Mouse (Mus musculus) CD4-positive, CD25-positive, alpha-beta regulatory T cell (primary cell): ENCODE measurements around the gene Rps21. TPM values are rescaled to one million over a fixed set of nuclear protein-coding genes. Genes with fewer than 3 reads are reported as not detected.

ENCODE experiments used
- polyA plus RNA-seq: library from polyadenylated mRNA; unstranded; fragments of 100-300 nt; shearing (Covaris generic); gene quantifications from one replicate; pipeline ENCODE4 v1.2.1, GENCODE M21; 2017

Rps21 gene
- polyA plus RNA-seq = 535 TPM

GRCm38 (mm10) chr2:180257001-180257521 is at the start of gene Rps21:
Gene Rps21 (plus strand): TSS chr2:180257377.

GRCm38 (mm10) chr2:180225762-180226378 is 31.3 kb upstream of the Rps21 start, which contains the start of gene Lama5:
Gene Lama5 (minus strand): TSS chr2:180225859.

GRCm38 (mm10) chr2:180273394-180274244 is 16.4 kb downstream of the Rps21 start, which contains the start of gene Cables2:
Gene Cables2 (minus strand): TSS chr2:180273496.

GRCm38 (mm10) chr2:180289440-180290108 is 32.4 kb downstream of the Rps21 start, which contains the start of gene Rbbp8nl:
Gene Rbbp8nl (minus strand): TSS chr2:180289879.

Other genes with a start within 250 kb of the Rps21 start
- gene Lsm14b, start 232.4 kb upstream of the Rps21 start, polyA plus RNA-seq = 18.4 TPM
- 427 TPM for gene Psma7, start 214.9 kb upstream of the Rps21 start, polyA plus RNA-seq
- gene Ss18l1, start 214.9 kb upstream of the Rps21 start, polyA plus RNA-seq = 4.2 TPM
- 59.0 TPM for gene Mtg2, start 186.8 kb upstream of the Rps21 start, polyA plus RNA-seq
- gene Hrh3, start 152.9 kb upstream of the Rps21 start, polyA plus RNA-seq = not detected
- 48.9 TPM for gene Osbpl2, start 138.1 kb upstream of the Rps21 start, polyA plus RNA-seq
- gene Adrm1, start 85.9 kb upstream of the Rps21 start, polyA plus RNA-seq = 155 TPM
- 0.54 TPM for gene Lama5, start 31.5 kb upstream of the Rps21 start, polyA plus RNA-seq
- gene Cables2, start 16.1 kb downstream of the Rps21 start, polyA plus RNA-seq = 58.6 TPM
- gene Rbbp8nl, start 32.5 kb downstream of the Rps21 start, polyA plus RNA-seq = 0.07 TPM
- gene Gata5, start 77.3 kb downstream of the Rps21 start, polyA plus RNA-seq = not detected
- gene Slco4a1, start 198.9 kb downstream of the Rps21 start, polyA plus RNA-seq = 0.81 TPM
- gene Ntsr1, start 242.6 kb downstream of the Rps21 start, polyA plus RNA-seq = not detected